Mouse (Mus musculus) lung, postnatal 0 days (tissue): ENCODE data around the gene Afg3l1.

ENCODE experiments used
- CTCF ChIP-seq: IDR thresholded peaks from 2 replicates; pipeline ENCODE4 v1.5.1; 2016; ENCODE audit warnings: antibody characterized with exemption, mild to moderate bottlenecking
- EP300 ChIP-seq: IDR thresholded peaks from 2 replicates; pipeline ENCODE4 v1.6.1; 2016; ENCODE audit warnings: antibody characterized with exemption, mild to moderate bottlenecking, control low read depth

- TF ChIP-seq CTCF = no peak
- no peak for TF ChIP-seq EP300
Measured at GRCm38 (mm10) chr8:123518172-123518571, 40.5 kb downstream of the Afg3l1 start.
